Mouse (Mus musculus) left cerebral cortex, postnatal 36 days (tissue): ENCODE results near the gene Stk11. TPM values are rescaled to one million over a fixed set of nuclear protein-coding genes. Genes with fewer than 3 reads are reported as not detected.

Experiments
- DNase-seq, 2 experiments: peaks; one replicate each; pipeline ENCODE4 v3.0.0; 2021 to 2022; ENCODE audit warnings: low spot score in 2 of 2, mixed read lengths in 1 of 2
- intact Hi-C: fragments of 180-260 bp; cut with DNase I; formaldehyde crosslinking; loops from one replicate; pipeline ENCODE4 v1.15.1; 2025
- total RNA-seq, 2 experiments: library from RNA; stranded (reverse); gene quantifications; 2 replicates each; pipeline ENCODE4 v1.2.3; 2021

The Stk11 gene
- total RNA-seq, 2 experiments from 2014 or later = 94.4 to 100 TPM

DNA sequence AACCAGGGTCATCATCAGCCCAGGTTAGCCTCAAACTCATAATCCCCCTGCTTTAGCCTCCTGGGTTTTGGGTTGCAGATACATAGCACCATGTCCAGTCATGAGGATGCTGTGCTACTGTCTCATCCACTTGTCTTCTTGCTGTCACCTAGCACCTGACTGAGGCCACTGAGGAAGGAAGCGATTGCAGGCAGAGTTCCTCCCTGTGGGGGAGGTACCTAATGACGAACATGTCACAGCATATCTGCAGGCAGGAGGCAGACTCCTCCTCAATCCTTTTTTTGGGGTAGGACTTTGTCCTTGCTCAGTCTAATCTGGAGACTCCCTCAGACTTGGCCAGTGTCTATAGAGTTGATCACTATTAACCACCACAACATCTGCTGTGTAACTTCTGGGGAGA, 6.0 kb downstream of the Stk11 start:
- intact Hi-C loops = no loop called here
- DNase-seq = no peak

DNA sequence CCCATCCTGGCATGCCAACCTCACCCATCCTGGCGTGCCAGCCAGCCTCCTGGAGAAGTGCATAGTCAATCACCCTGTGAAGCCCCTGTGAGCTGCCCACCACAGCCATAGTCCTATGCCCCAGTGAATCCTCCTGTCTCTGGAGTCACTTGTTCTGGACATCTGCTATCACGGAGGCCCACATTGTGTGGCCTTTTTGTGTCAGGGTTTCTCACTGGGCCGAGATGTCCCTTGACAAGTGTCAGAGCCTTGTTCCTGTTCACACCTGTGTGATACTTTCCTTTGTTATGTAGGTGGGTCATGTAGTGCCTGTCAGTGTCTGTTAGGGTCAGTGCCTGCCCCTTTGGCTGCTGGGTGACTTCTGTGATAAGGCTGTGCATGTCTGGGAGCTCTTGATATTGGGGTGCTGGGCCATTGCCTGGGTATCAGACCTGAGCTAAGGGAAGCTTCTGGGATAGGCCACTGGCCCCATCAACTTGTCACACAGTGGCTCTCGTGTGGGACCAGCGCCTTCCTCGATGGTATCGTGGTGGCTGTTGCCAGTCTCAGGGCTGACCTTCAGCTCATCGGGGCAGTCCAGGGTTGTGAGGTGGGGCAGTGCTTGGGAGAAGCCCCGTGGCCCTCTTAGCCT, 8.4 kb downstream of the Stk11 start:
- intact Hi-C loops = no loop called here
- no peak for DNase-seq

GRCm38 (mm10) chr10:80127920-80128319, 12.3 kb downstream of the Stk11 start:
- intact Hi-C loops = no loop called here

DNA sequence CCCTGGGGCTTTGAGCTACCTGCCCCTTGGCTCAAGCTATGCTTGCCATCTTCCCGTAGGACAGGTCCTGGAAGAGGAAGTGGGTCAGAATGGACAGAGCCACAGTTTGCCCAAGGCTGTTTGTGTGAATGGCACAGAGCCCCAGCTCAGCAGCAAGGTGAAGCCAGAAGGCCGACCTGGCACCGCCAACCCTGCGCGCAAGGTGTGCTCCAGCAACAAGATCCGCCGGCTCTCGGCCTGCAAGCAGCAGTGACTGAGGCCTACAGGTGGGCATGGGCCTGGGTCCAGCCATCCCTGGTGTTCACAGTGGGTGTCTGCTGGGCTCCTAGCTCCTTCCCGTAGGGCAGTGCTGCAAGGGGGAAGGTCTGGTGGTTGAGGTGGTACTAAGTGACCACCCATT, 14.2 kb downstream of the Stk11 start:
- peak in 1 of 2 experiments; percentile 30 for DNase-seq
- intact Hi-C loops = no loop called here

More at GRCm38 (mm10) chr10:80127920-80128319, 12.3 kb downstream of the Stk11 start:
- no peak for DNase-seq

DNA sequence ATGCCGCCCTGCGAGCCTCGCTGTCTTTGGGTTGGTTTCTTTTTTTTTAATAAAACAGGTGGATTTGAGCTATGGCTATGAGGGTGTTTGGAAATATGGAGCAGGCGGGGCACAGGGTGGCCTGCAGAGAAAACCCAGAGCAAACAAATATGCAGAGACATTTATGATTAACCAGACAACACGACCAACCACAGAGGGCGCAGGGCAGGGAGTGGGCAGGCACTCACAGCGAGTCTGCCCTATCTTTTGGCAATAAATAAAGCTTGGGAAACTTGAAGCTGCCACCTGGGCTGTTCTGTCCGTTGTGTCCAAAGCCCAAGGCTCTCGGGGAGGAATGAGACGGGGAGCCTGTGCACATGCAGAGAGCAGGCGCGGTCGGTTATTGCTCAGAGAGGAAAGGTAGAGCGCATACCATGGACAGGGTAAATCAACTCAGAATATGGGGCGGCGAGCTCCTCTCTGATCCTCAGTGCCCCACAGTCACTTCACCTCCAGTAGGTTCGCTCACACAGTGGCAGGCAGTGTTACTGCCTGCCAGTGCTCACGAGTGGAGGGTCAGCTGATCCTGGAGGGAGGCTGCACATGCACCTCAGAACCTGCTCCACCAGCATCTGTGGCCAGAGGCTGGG, 14.9 kb downstream of the Stk11 start:
- intact Hi-C loops = no loop called here
- DNase-seq = no peak

DNA sequence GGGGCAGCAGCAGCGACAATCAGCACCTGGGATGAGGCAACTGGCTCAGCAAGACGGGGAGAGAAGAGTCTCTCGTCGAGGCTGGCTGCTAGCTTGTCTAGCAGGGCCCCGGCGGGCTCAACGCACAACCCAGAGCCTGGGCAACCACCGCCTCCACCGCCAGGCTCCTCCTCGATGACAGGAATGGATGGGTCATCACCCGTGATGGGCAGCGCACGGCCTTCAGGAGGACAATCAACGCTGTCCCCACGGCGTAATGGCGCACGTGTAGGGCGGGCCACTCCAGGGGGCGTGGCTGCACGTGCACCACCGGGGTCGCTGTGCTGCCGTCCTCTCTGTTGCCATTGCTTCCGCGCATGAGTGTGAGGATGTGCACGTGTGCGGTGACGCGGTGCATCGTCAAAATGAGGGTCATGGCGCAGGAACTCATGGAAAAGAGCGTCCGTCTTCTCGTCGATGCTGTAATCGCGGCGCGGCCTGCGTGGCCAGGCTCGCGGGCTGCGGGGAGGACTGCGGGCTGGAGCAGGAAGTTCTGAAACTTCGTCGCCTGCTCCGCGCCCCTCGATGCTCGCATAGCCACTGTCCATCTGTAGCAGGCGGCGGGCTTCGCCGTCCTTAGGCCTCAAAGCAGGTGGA, 15.8 kb downstream of the Stk11 start:
- intact Hi-C loops = no loop called here
- peak; percentile 69 to 77 for DNase-seq

GRCm38 (mm10) chr10:80131952-80132350, 16.3 kb downstream of the Stk11 start:
- peak in 1 of 2 experiments; percentile 54 for DNase-seq
- intact Hi-C loops = no loop called here

GRCm38 (mm10) chr10:80133226-80133849, 17.7 kb downstream of the Stk11 start:
- peak in 1 of 2 experiments; percentile 36 for DNase-seq
- intact Hi-C loops = no loop called here

DNA sequence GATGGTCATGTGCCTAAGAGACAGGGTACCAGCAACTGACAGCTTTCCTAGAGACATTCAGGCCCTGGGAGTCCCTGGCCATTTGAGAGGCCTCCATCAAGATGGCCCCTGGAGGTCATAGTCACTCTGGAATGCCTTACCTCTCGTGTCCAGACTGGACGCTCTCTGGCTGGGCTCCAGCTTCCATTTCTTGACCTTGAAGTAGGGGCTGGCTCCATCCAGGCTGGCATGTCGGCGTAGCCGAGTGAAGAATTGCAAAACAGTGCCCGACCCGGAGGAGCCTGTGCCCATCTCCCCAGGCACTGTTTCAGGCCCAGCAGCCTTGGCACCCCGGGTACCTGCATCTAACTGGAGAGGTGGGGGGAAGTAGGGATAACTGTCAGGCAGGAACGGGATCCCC, 18.8 kb downstream of the Stk11 start:
- peak in 1 of 2 experiments; percentile 8 for DNase-seq
- intact Hi-C loops = no loop called here

DNA sequence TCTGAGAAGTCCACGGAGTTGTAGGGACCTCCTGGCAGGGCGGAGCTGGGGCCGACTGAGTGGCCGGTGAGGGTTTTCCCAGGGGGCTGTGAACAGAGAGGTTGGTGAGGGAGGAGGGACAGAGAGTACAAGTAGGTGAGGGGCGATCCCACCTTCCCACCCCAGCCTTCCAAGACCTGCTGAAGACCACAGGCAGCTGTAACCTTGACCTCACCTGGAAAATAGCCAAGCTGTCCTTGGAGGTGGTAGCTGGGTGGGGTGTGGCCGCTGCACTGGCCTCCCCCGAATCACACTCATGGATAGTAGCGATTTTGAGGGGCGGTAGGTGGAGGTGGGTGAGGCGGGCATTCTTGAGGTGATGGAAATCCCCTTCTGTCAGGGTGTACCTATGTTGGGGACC, 19.6 kb downstream of the Stk11 start:
- intact Hi-C loops = no loop called here

GRCm38 (mm10) chr10:80135641-80136040, 20.0 kb downstream of the Stk11 start:
- intact Hi-C loops = no loop called here
- DNase-seq = no peak

More for the DNA sequence above, 19.6 kb downstream of the Stk11 start:
- DNase-seq = peak in 1 of 2 experiments; percentile 5

DNA sequence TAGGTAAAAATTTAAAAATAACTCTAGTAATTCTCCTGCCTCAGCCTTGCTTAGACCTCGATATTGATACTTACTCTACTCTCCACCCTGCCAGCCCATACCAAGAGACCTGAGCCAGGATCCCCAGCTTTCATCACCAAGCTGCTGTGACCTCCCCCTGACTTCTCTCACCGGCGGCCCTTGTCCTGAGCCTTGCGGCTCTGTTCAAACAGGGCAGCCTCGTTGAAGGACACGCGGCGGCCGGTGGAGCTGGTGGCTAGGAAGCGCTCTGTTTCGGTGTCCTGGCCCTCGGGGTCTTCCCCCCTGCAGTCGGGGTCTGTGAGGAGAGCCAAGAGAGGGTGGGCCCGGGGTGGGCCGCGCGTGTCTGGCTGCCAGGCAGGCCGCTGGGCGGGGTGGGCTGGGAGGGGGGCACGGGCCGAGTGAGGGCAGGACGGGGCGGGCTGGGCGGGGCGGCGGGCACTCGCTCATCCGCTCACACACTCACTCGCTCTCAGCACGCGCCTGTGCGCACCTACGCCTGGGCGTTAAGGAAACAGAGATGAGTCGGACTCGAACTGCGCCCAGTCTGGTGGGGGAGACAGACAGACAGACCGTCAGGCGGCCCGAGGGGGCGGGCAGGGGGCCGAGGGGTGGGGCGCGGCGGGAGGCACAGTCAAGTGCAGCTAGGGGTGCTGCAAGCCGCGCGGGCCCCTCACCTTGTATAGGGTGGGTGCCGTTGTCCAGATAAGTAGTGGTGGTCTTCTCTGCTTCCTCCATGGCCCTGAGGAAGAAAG, 20.8 kb downstream of the Stk11 start:
- DNase-seq = peak in 1 of 2 experiments; percentile 33
- intact Hi-C loops = no loop called here

- peak in 1 of 2 experiments; percentile 66 for DNase-seq
- intact Hi-C loops = no loop called here
These were observed 21.5 kb downstream of the Stk11 start for GRCm38 (mm10) chr10:80136952-80137625.

DNA sequence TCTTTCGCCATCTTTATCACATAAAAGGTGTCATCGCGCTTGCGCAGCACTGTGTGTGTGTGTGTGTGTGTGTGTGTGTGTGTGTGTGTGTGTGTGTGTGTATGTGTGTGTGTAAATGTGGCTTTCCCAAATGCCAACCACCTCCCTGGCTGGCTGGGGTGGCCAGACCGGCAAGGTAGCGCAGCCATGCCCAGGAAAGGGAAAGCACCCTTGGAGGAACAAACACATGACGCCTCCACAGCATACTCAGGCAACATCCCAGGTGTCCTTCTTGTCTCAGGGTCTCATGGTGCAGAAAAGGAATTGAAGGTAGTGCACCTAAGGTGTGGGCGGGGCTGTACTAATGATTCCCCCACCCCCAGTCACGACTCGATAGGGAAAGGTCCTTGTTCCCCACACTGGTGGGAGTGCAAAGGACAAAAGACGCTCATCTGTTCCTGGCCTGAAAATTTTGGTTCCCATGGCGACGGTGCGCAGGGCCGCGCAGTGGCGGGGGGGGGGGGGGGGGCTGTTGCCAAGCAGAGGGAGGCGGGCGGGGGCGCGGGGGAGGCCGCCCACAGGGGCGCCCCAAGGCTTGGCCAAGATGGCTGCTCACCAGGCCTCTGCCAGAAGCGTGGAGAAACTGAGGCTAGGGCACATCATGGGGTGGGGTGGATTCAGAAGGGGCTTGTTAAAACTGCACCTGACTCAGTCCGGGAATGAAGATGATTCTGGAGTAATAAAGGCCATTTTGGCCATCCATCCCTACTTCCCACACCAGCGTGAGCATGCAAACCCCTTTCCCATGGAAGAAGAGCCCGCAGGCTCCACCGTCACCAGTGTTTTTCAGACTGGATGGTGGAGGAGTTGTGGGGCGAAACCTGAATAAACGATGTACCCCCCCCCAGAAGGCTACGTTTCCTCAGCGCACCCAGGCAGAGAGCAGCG, 22.3 kb downstream of the Stk11 start:
- intact Hi-C loops = no loop called here
- peak in 1 of 2 experiments; percentile 66 for DNase-seq

- peak; percentile 79 to 88 for DNase-seq
- intact Hi-C loops = no loop called here
These were observed 23.2 kb downstream of the Stk11 start, which contains the start of gene Atp5d for GRCm38 (mm10) chr10:80138553-80139438. Atp5d (plus strand) TSS chr10:80138632.

- no peak for DNase-seq
- intact Hi-C loops = no loop called here
These were observed 23.8 kb downstream of the Stk11 start for GRCm38 (mm10) chr10:80139439-80139775.

DNA sequence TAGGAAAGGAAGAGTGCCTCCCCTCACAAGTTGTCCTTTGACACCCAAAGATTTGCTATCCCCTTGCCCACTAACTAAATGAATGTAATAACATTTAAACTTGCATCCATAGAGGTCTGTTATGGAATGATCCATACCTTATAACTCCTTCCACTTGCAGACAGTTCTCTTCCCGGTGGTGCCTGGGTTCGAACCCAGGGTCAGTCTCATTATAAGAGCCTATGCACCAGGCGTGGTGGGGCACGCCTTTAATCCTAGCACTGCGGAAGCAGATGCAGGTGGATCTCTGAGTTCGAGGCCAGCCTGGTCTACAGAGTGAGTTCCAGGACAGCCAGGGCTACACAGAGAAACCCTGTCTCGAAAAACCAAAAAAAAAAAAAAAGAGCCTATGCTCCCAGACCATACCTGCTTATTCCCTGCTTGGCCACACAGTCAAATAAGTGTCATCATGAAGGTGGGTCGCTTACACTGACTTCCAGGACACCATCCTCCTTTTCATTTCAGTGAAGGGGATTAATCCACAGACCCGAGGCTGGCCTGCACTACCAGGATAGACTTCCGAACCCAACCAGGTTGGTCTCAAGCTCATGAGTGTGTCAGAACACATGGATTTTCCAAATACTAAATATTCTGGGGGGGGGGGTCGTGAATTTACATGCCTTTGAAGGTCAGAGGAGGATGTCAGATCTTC, 24.5 kb downstream of the Stk11 start:
- no peak for DNase-seq
- intact Hi-C loops = no loop called here
